Mouse (Mus musculus): Measurements from ENCODE around the gene Pik3r5. TPM values are rescaled to one million over a fixed set of nuclear protein-coding genes. Genes with fewer than 3 reads are reported as not detected.
A peak's percentile ranks its signal among the peaks of the same experiment; 100 is the strongest.

Pik3r5 gene
- polyA plus RNA-seq, 2 experiments: 0.46 to 0.66 TPM

DNA sequence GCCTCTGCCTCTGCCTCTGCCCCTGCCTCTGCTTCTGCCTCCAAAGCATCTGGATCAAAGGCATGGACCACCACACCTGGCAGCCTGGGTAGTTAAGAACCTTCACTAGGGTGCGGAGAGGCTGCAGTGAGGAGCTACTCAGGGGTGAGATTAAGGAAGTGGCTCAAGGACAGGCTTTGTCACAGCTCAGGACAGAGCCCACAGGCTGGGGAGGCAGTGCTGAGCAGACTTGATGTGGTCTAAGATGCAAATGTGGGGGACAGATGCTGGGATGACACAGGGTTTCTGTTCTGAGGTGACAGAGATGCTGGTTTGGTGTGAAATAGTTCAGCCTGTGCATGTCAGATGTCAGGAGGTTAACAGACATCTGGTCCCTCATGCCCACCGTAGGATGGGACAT is 70.5 kb downstream of the Pik3r5 start:
- no peak overlapping the region for H3K27ac ChIP-seq
- ATAC-seq (ENCODE audit: insufficient read depth) (no peak), DNase-seq (ENCODE audit: low read depth in 3 of 3, low spot score in 3 of 3) (no peak)
- H3K36me3 ChIP-seq (replicated peaks; ENCODE audit: control insufficient read depth, insufficient read depth, low read depth): no peaks in the 10 kb centered on the region
- peaks cover 0 to 6% of the 10 kb centered on the region in 2 experiments; a peak in 2 of 4 replicates for H3K4me1 ChIP-seq (replicated peaks; ENCODE audit: control insufficient read depth in 2 of 2, insufficient read depth in 2 of 2, low read length in 1 of 2)
- H3K27me3 ChIP-seq (ENCODE audit: control insufficient read depth, insufficient read depth, low read length): peaks cover 3% of the 10 kb centered on the region; the same call in 1 of the 2 replicates
- H3K4me2 ChIP-seq (ENCODE audit: low read depth): no peak overlapping the region
- H3K4me3 ChIP-seq (ENCODE audit: insufficient read depth in 1 of 2, low read depth in 2 of 2, low read length in 2 of 2): no peak overlapping the region
- H3K9ac ChIP-seq (replicated peaks): no peak overlapping the region
- TF ChIP-seq EP300 (IDR thresholded peaks at IDR 0.05; ENCODE audit: low read depth): no peak
- no peak for TF ChIP-seq CTCF (IDR thresholded peaks at IDR 0.05; ENCODE audit: low read depth)
- WGBS (ENCODE audit: insufficient replicate concordance): 28% methylated on average over 2 of the region's 2 CpGs
- H3K9me3 ChIP-seq (ENCODE audit: control insufficient read depth, low read length): no peaks in the 10 kb centered on the region

DNA sequence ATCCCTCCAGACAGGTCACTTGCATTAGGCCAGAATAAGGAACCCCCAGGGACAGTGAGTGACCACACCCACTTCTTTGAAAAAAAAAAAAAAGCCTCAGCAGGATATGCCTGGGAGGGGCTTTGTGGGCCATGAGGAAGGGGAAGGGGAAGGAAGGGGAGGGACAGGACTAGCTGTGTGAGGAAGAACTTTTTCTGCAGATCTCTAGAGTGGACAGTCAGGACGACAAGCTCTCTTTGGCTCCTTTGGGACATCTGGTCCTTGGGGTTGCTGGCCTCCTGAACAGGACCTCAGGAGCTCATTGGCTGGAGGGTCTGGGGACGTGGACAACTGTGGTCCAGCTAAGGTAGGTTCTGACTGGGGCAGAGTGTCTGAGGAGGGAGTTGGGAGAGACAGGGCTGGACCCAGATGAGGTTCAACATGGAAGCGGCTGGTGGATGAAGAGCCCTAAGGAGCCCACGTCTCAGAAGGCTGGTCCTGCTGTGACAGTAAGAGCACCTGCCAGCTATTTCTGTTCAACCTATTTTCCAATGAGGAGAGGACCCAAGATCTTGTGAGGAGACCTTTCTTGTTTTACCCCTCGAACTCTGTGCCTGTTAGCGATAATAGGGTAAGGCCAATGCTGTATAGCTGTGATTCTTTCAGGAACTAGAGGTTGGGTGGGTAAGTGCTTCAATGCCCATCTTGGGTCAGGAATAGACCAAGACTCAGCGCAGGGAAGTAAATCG is 71.1 kb downstream of the Pik3r5 start, which contains the start of gene Pik3r6:
Pik3r6 (plus strand) TSS at position 118 of the 728 bp plus-strand sequence.
- Histone ChIP-seq H3K4me3 (ENCODE audit: insufficient read depth in 1 of 2, low read depth in 2 of 2, low read length in 2 of 2) (peak within 1 kb of the TSS; percentile 17 to 40), H3K4me2 (ENCODE audit: low read depth) (peak within 1 kb of the TSS; percentile 24), H3K27me3 (ENCODE audit: control insufficient read depth, insufficient read depth, low read length) (peaks cover 3% of the 10 kb centered on the region; the same call in 1 of the 2 replicates), H3K27ac (no peak within 1 kb of the TSS), H3K9me3 (ENCODE audit: control insufficient read depth, low read length) (no peaks in the 10 kb centered on the region), H3K36me3 (replicated peaks; ENCODE audit: control insufficient read depth, insufficient read depth, low read depth) (no peaks in the 10 kb centered on the region), H3K9ac (replicated peaks) (no peak within 1 kb of the TSS), H3K4me1 (replicated peaks; ENCODE audit: control insufficient read depth in 2 of 2, insufficient read depth in 2 of 2, low read length in 1 of 2) (peaks cover 0 to 6% of the 10 kb centered on the region in 2 experiments; a peak in 2 of 4 replicates)
- no peak for ATAC-seq (ENCODE audit: insufficient read depth)
- no peak for DNase-seq (ENCODE audit: low read depth in 3 of 3, low spot score in 3 of 3)
- no peak for TF ChIP-seq CTCF (IDR thresholded peaks at IDR 0.05; ENCODE audit: low read depth)
- TF ChIP-seq EP300 (IDR thresholded peaks at IDR 0.05; ENCODE audit: low read depth): no peak
- WGBS (ENCODE audit: insufficient replicate concordance): 43% methylated on average over 8 of the region's 8 CpGs

DNA sequence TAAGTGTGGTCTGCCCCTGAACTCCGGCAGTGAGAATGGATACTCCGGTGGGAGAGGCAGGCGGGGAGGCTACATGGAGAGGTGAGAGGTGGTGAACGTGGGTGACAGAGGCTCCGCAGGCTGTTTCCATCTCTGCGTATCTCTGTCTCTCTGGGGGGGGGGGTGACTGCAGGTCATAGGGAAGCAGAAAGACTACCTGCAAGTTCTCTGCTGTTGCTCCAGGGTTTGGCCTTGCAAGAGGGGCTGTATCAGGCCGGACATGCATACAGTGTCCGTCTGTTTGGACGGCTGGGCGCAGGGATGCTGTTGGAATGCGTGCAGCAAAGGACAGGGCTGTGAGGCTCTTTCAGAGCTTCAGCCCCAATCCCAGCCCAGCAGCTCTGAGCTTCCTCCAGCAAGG is 73.0 kb downstream of the Pik3r5 start:
- no peak overlapping the region for H3K9ac ChIP-seq (replicated peaks)
- H3K4me2 ChIP-seq (ENCODE audit: low read depth): no peak overlapping the region
- H3K4me1 ChIP-seq (replicated peaks; ENCODE audit: control insufficient read depth in 2 of 2, insufficient read depth in 2 of 2, low read length in 1 of 2): peaks cover 0 to 6% of the 10 kb centered on the region in 2 experiments; a peak in 2 of 4 replicates
- no peak overlapping the region for H3K4me3 ChIP-seq (ENCODE audit: insufficient read depth in 1 of 2, low read depth in 2 of 2, low read length in 2 of 2)
- no peaks in the 10 kb centered on the region for H3K36me3 ChIP-seq (replicated peaks; ENCODE audit: control insufficient read depth, insufficient read depth, low read depth)
- no peak for ATAC-seq (ENCODE audit: insufficient read depth)
- TF ChIP-seq CTCF (IDR thresholded peaks at IDR 0.05; ENCODE audit: low read depth) (no peak), EP300 (IDR thresholded peaks at IDR 0.05; ENCODE audit: low read depth) (no peak)
- peaks cover 3% of the 10 kb centered on the region; the same call in 1 of the 2 replicates for H3K27me3 ChIP-seq (ENCODE audit: control insufficient read depth, insufficient read depth, low read length)
- 84% methylated on average over 11 of the region's 11 CpGs for WGBS (ENCODE audit: insufficient replicate concordance)
- DNase-seq (ENCODE audit: low read depth in 3 of 3, low spot score in 3 of 3): no peak
- no peak overlapping the region for H3K27ac ChIP-seq
- no peaks in the 10 kb centered on the region for H3K9me3 ChIP-seq (ENCODE audit: control insufficient read depth, low read length)

DNA sequence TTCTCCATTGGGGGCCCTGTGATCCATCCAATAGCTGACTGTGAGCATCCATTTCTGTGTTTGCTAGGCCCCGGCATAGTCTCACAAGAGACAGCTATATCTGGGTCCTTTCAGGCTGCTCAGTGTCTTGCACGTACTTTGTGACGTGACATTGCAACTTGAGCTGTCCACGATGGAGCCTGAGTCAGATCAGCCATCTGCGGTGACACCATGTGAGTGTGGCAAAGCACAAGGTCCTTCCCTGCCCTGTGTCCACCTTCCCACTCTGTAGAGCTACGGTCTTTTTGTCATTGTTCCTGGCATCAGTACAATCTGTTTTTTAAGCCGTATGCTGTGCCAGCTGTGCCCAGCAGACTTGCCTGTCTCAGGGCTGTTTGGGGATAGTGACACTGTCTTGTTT is 75.3 kb downstream of the Pik3r5 start:
- Histone ChIP-seq H3K27ac (no peak overlapping the region), H3K27me3 (ENCODE audit: control insufficient read depth, insufficient read depth, low read length) (peaks cover 3% of the 10 kb centered on the region; the same call in 1 of the 2 replicates), H3K9ac (replicated peaks) (no peak overlapping the region), H3K9me3 (ENCODE audit: control insufficient read depth, low read length) (no peaks in the 10 kb centered on the region), H3K36me3 (replicated peaks; ENCODE audit: control insufficient read depth, insufficient read depth, low read depth) (no peaks in the 10 kb centered on the region), H3K4me1 (replicated peaks; ENCODE audit: control insufficient read depth in 2 of 2, insufficient read depth in 2 of 2, low read length in 1 of 2) (no peaks in the 10 kb centered on the region), H3K4me2 (ENCODE audit: low read depth) (no peak overlapping the region), H3K4me3 (ENCODE audit: insufficient read depth in 1 of 2, low read depth in 2 of 2, low read length in 2 of 2) (no peak overlapping the region)
- ATAC-seq (ENCODE audit: insufficient read depth) (no peak), DNase-seq (ENCODE audit: low read depth in 3 of 3, low spot score in 3 of 3) (no peak)
- no peak for TF ChIP-seq CTCF (IDR thresholded peaks at IDR 0.05; ENCODE audit: low read depth)
- TF ChIP-seq EP300 (IDR thresholded peaks at IDR 0.05; ENCODE audit: low read depth): no peak
- 64% methylated on average over 7 of the region's 7 CpGs for WGBS (ENCODE audit: insufficient replicate concordance)

DNA sequence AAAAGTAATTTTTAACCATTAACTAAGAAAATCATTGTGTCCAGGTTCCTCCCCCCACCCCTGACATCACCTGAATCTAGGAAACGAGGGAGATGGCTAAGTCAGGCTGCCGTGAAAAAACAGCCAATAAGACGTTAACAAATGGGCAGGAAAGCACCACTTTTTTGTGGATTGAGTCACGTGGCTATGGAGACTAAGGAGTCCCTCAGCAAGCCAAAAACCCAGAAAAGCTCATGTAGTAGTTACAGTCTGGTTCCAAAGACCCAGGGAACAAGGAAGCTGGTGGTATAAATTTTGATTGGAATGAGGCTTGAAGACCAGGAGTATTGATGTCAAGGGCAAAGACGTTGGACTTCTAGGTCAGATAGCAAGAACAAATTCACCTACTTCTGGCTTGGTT is 76.7 kb downstream of the Pik3r5 start:
- ATAC-seq (ENCODE audit: insufficient read depth) (no peak), DNase-seq (ENCODE audit: low read depth in 3 of 3, low spot score in 3 of 3) (no peak)
- TF ChIP-seq CTCF (IDR thresholded peaks at IDR 0.05; ENCODE audit: low read depth): no peak
- TF ChIP-seq EP300 (IDR thresholded peaks at IDR 0.05; ENCODE audit: low read depth): no peak
- no peak overlapping the region for H3K27ac ChIP-seq
- no peaks in the 10 kb centered on the region for H3K27me3 ChIP-seq (ENCODE audit: control insufficient read depth, insufficient read depth, low read length)
- no peaks in the 10 kb centered on the region for H3K4me1 ChIP-seq (replicated peaks; ENCODE audit: control insufficient read depth in 2 of 2, insufficient read depth in 2 of 2, low read length in 1 of 2)
- H3K4me3 ChIP-seq (ENCODE audit: insufficient read depth in 1 of 2, low read depth in 2 of 2, low read length in 2 of 2): no peak overlapping the region
- no peak overlapping the region for H3K9ac ChIP-seq (replicated peaks)
- 42% methylated on average over 5 of the region's 5 CpGs for WGBS (ENCODE audit: insufficient replicate concordance)
- no peaks in the 10 kb centered on the region for H3K36me3 ChIP-seq (replicated peaks; ENCODE audit: control insufficient read depth, insufficient read depth, low read depth)
- H3K4me2 ChIP-seq (ENCODE audit: low read depth): no peak overlapping the region
- no peaks in the 10 kb centered on the region for H3K9me3 ChIP-seq (ENCODE audit: control insufficient read depth, low read length)

All from liver, embryonic 14.5 days (tissue).